Mouse (Mus musculus): Measurements from ENCODE around the gene Cpm.

DNA sequence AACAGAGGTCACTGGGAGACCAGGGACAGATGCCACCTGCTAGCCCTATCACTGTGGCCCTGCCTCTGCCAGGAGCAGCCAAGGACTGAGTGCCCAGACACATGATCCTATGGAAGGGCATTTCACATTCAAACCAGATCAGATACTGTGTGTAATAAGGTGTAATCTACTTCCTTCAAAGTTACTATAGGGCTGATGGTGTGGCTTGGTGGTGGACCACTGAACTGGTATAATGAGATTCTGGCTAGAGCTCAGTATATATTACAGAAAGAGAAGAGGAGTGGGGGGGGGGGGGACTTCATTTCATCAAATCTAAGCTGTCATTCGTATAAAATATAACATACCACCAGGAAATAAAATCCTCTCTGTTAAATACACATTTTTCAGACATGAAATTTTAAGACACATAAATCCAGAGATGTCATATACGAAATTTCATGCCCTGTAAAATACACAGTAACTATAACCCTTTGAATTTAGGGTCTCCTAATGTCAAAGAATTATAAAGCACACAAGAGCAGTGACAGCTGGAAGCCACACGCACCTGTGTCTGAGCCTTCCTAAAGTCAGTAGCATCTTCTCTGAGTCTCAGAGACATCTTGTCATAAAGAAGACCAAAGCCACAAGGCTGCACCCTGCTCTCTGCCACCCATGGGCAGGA, 45.2 kb downstream of the Cpm start:
- TF ChIP-seq CTCF (IDR thresholded peaks at IDR 0.05; ENCODE audit: low read depth, low read length) (no peak), TAL1 (conservative IDR thresholded peaks at IDR 0.05; ENCODE audit: low read depth, low read length) (no peak)
